Mouse (Mus musculus): ENCODE measurements at regions not wholly inside any gene's neighbourhood (a gene's known extent, or its start where the extent isn't known, plus 50 kb on each side); places are given as distances from the start of the nearest gene placed in this dataset.

- no peak overlapping the region for H3K27ac ChIP-seq (ENCODE audit: low read depth, low read length)
- ATAC-seq (no peak), DNase-seq (ENCODE audit: low spot score) (no peak)
- H3K27me3 ChIP-seq (replicated peaks; ENCODE audit: control insufficient read depth, insufficient read depth, low read length): no peaks in the 10 kb centered on the region
- H3K36me3 ChIP-seq (ENCODE audit: control insufficient read depth, insufficient read depth, low read length): no peaks in the 10 kb centered on the region
- no peaks in the 10 kb centered on the region for H3K9me3 ChIP-seq (replicated peaks; ENCODE audit: control insufficient read depth, low read length)
- H3K4me2 ChIP-seq (ENCODE audit: low read length): no peak overlapping the region
- 89% methylated on average over 3 of the region's 3 CpGs for WGBS
- no peak overlapping the region for H3K9ac ChIP-seq (ENCODE audit: low read length)
- H3K4me3 ChIP-seq (ENCODE audit: low read depth, low read length): no peak overlapping the region
- no peaks in the 10 kb centered on the region for H3K4me1 ChIP-seq (ENCODE audit: control insufficient read depth, insufficient read depth, low read length)
These were observed 64.8 kb upstream of the Ogfrl1 start for GRCm38 (mm10) chr1:23462411-23462810.

GRCm38 (mm10) chr1:23464081-23464480, 66.5 kb upstream of the Ogfrl1 start:
- WGBS: 59% methylated on average over 3 of the region's 3 CpGs
- Histone ChIP-seq H3K4me2 (ENCODE audit: low read length) (no peak overlapping the region), H3K9me3 (replicated peaks; ENCODE audit: control insufficient read depth, low read length) (no peaks in the 10 kb centered on the region), H3K9ac (ENCODE audit: low read length) (no peak overlapping the region), H3K4me3 (ENCODE audit: low read depth, low read length) (no peak overlapping the region), H3K27me3 (replicated peaks; ENCODE audit: control insufficient read depth, insufficient read depth, low read length) (no peaks in the 10 kb centered on the region), H3K4me1 (ENCODE audit: control insufficient read depth, insufficient read depth, low read length) (no peaks in the 10 kb centered on the region), H3K27ac (ENCODE audit: low read depth, low read length) (no peak overlapping the region), H3K36me3 (ENCODE audit: control insufficient read depth, insufficient read depth, low read length) (no peaks in the 10 kb centered on the region)
- no peak for ATAC-seq
- peak; percentile 37 for DNase-seq (ENCODE audit: low spot score)

- ATAC-seq: no peak
- Histone ChIP-seq H3K4me2 (ENCODE audit: low read length) (no peak overlapping the region), H3K4me1 (ENCODE audit: control insufficient read depth, insufficient read depth, low read length) (no peaks in the 10 kb centered on the region), H3K36me3 (ENCODE audit: control insufficient read depth, insufficient read depth, low read length) (no peaks in the 10 kb centered on the region), H3K9me3 (replicated peaks; ENCODE audit: control insufficient read depth, low read length) (no peaks in the 10 kb centered on the region), H3K4me3 (ENCODE audit: low read depth, low read length) (no peak overlapping the region), H3K27me3 (replicated peaks; ENCODE audit: control insufficient read depth, insufficient read depth, low read length) (no peaks in the 10 kb centered on the region), H3K27ac (ENCODE audit: low read depth, low read length) (no peak overlapping the region), H3K9ac (ENCODE audit: low read length) (no peak overlapping the region)
- DNase-seq (ENCODE audit: low spot score): no peak
- WGBS: 78% methylated on average over 7 of the region's 7 CpGs
These were observed 68.8 kb upstream of the Ogfrl1 start for GRCm38 (mm10) chr1:23466340-23466739.

- no peak overlapping the region for H3K9ac ChIP-seq (ENCODE audit: low read length)
- H3K27ac ChIP-seq (ENCODE audit: low read depth, low read length): no peak overlapping the region
- no peak overlapping the region for H3K4me2 ChIP-seq (ENCODE audit: low read length)
- no peaks in the 10 kb centered on the region for H3K9me3 ChIP-seq (replicated peaks; ENCODE audit: control insufficient read depth, low read length)
- ATAC-seq (no peak), DNase-seq (ENCODE audit: low spot score) (no peak)
- 92% methylated on average over 2 of the region's 2 CpGs for WGBS
- no peaks in the 10 kb centered on the region for H3K27me3 ChIP-seq (replicated peaks; ENCODE audit: control insufficient read depth, insufficient read depth, low read length)
- no peak overlapping the region for H3K4me3 ChIP-seq (ENCODE audit: low read depth, low read length)
- H3K4me1 ChIP-seq (ENCODE audit: control insufficient read depth, insufficient read depth, low read length): no peaks in the 10 kb centered on the region
- H3K36me3 ChIP-seq (ENCODE audit: control insufficient read depth, insufficient read depth, low read length): no peaks in the 10 kb centered on the region
These were observed 69.8 kb upstream of the Ogfrl1 start for GRCm38 (mm10) chr1:23467405-23467804.

GRCm38 (mm10) chr1:23480776-23481320, 83.3 kb upstream of the Ogfrl1 start:
- Histone ChIP-seq H3K4me2 (ENCODE audit: low read length) (no peak overlapping the region), H3K27me3 (replicated peaks; ENCODE audit: control insufficient read depth, insufficient read depth, low read length) (no peaks in the 10 kb centered on the region), H3K4me1 (ENCODE audit: control insufficient read depth, insufficient read depth, low read length) (no peaks in the 10 kb centered on the region), H3K9ac (ENCODE audit: low read length) (no peak overlapping the region), H3K4me3 (ENCODE audit: low read depth, low read length) (no peak overlapping the region), H3K27ac (ENCODE audit: low read depth, low read length) (no peak overlapping the region), H3K36me3 (ENCODE audit: control insufficient read depth, insufficient read depth, low read length) (no peaks in the 10 kb centered on the region), H3K9me3 (replicated peaks; ENCODE audit: control insufficient read depth, low read length) (no peaks in the 10 kb centered on the region)
- no peak for ATAC-seq
- WGBS: 75% methylated on average over 5 of the region's 5 CpGs
- no peak for DNase-seq (ENCODE audit: low spot score)

GRCm38 (mm10) chr1:23484566-23484965, 87.0 kb upstream of the Ogfrl1 start:
- Histone ChIP-seq H3K36me3 (ENCODE audit: control insufficient read depth, insufficient read depth, low read length) (no peaks in the 10 kb centered on the region), H3K27ac (ENCODE audit: low read depth, low read length) (no peak overlapping the region), H3K27me3 (replicated peaks; ENCODE audit: control insufficient read depth, insufficient read depth, low read length) (no peaks in the 10 kb centered on the region), H3K4me3 (ENCODE audit: low read depth, low read length) (no peak overlapping the region), H3K9me3 (replicated peaks; ENCODE audit: control insufficient read depth, low read length) (no peaks in the 10 kb centered on the region), H3K4me2 (ENCODE audit: low read length) (no peak overlapping the region), H3K4me1 (ENCODE audit: control insufficient read depth, insufficient read depth, low read length) (no peaks in the 10 kb centered on the region), H3K9ac (ENCODE audit: low read length) (no peak overlapping the region)
- DNase-seq (ENCODE audit: low spot score) (no peak), ATAC-seq (no peak)
- 46% methylated on average over 1 of the region's 1 CpGs for WGBS

- no peak overlapping the region for H3K4me3 ChIP-seq (ENCODE audit: low read depth, low read length)
- no peaks in the 10 kb centered on the region for H3K36me3 ChIP-seq (ENCODE audit: control insufficient read depth, insufficient read depth, low read length)
- DNase-seq (ENCODE audit: low spot score) (no peak), ATAC-seq (no peak)
- no peaks in the 10 kb centered on the region for H3K9me3 ChIP-seq (replicated peaks; ENCODE audit: control insufficient read depth, low read length)
- no peak overlapping the region for H3K4me2 ChIP-seq (ENCODE audit: low read length)
- H3K27me3 ChIP-seq (replicated peaks; ENCODE audit: control insufficient read depth, insufficient read depth, low read length): no peaks in the 10 kb centered on the region
- WGBS: 67% methylated on average over 3 of the region's 3 CpGs
- H3K4me1 ChIP-seq (ENCODE audit: control insufficient read depth, insufficient read depth, low read length): peaks cover 3% of the 10 kb centered on the region; the same call in 1 of the 2 replicates
- H3K9ac ChIP-seq (ENCODE audit: low read length): no peak overlapping the region
- H3K27ac ChIP-seq (ENCODE audit: low read depth, low read length): no peak overlapping the region
These were observed 87.7 kb upstream of the Ogfrl1 start for GRCm38 (mm10) chr1:23485150-23485775.

GRCm38 (mm10) chr1:23487031-23487430, 89.5 kb upstream of the Ogfrl1 start:
- no peak for ATAC-seq
- H3K27ac ChIP-seq (ENCODE audit: low read depth, low read length): no peak overlapping the region
- DNase-seq (ENCODE audit: low spot score): no peak

GRCm38 (mm10) chr1:23490640-23491039, 93.1 kb upstream of the Ogfrl1 start:
- DNase-seq (ENCODE audit: low spot score): peak; percentile 86
- H3K9ac ChIP-seq (ENCODE audit: low read length): no peak overlapping the region
- peak overlapping the region; percentile 41 for H3K4me2 ChIP-seq (ENCODE audit: low read length)
- 5% methylated on average over 10 of the region's 10 CpGs for WGBS
- no peaks in the 10 kb centered on the region for H3K9me3 ChIP-seq (replicated peaks; ENCODE audit: control insufficient read depth, low read length)
- H3K27ac ChIP-seq (ENCODE audit: low read depth, low read length): no peak overlapping the region
- H3K36me3 ChIP-seq (ENCODE audit: control insufficient read depth, insufficient read depth, low read length): no peaks in the 10 kb centered on the region
- H3K4me3 ChIP-seq (ENCODE audit: low read depth, low read length): 0 out of 2 replicates have a peak overlapping the region, but pooled peaks have one; percentile 4
- H3K27me3 ChIP-seq (replicated peaks; ENCODE audit: control insufficient read depth, insufficient read depth, low read length): no peaks in the 10 kb centered on the region
- ATAC-seq: peak; percentile 74
- peaks cover 7% of the 10 kb centered on the region; the same call in 1 of the 2 replicates for H3K4me1 ChIP-seq (ENCODE audit: control insufficient read depth, insufficient read depth, low read length)

More at GRCm38 (mm10) chr1:23487031-23487430, 89.5 kb upstream of the Ogfrl1 start:
- Histone ChIP-seq H3K4me3 (ENCODE audit: low read depth, low read length) (no peak overlapping the region), H3K9ac (ENCODE audit: low read length) (no peak overlapping the region), H3K4me1 (ENCODE audit: control insufficient read depth, insufficient read depth, low read length) (peaks cover 7% of the 10 kb centered on the region; the same call in 1 of the 2 replicates), H3K27me3 (replicated peaks; ENCODE audit: control insufficient read depth, insufficient read depth, low read length) (no peaks in the 10 kb centered on the region), H3K36me3 (ENCODE audit: control insufficient read depth, insufficient read depth, low read length) (no peaks in the 10 kb centered on the region), H3K9me3 (replicated peaks; ENCODE audit: control insufficient read depth, low read length) (no peaks in the 10 kb centered on the region), H3K4me2 (ENCODE audit: low read length) (no peak overlapping the region)

Data from forebrain, embryonic 14.5 days (tissue).